Mouse (Mus musculus): ENCODE data around the gene Cstf3. TPM values are rescaled to one million over a fixed set of nuclear protein-coding genes. Genes with fewer than 3 reads are reported as not detected.

Cstf3 gene
- polyA plus RNA-seq, 1 experiment from 2014 or later: 79.5 TPM

DNA sequence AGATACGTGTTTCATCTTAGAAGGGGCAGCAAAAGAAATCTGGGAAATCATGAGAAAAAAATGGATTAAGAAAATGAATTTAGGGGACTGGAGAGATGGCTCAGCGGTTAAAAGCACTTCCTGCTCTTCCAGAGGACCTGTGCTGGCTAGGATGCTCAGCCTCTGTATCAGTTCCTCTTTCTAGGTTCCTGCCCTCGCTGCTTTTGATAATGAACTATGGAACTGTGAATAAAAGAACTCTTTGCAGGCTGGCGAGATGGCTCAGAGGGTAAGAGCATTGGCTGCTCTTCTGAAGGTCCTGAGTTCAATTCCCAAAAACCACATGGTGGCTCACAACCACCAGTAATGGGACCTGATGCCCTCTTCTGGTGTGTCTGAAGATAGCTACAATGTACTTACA, 100.4 kb downstream of the Cstf3 start:
- no peak for ATAC-seq (ENCODE audit: low FRiP score)
- Histone ChIP-seq H3K36me3 (replicated peaks; ENCODE audit: control insufficient read depth, insufficient read depth) (peaks cover 6% of the 10 kb centered on the region; the same call in 1 of the 2 replicates), H3K9ac (no peak overlapping the region), H3K27ac (no peak overlapping the region), H3K4me3 (replicated peaks; ENCODE audit: low read length) (no peak overlapping the region), H3K4me2 (replicated peaks) (no peak overlapping the region), H3K9me3 (ENCODE audit: control insufficient read depth, low read length) (no peaks in the 10 kb centered on the region), H3K4me1 (replicated peaks; ENCODE audit: control insufficient read depth, insufficient read depth, low read length) (no peaks in the 10 kb centered on the region), H3K27me3 (ENCODE audit: control insufficient read depth, insufficient read depth, low read length) (no peaks in the 10 kb centered on the region)
- no peak for DNase-seq (ENCODE audit: low spot score)
- 82% methylated on average over 4 of the region's 4 CpGs for WGBS

DNA sequence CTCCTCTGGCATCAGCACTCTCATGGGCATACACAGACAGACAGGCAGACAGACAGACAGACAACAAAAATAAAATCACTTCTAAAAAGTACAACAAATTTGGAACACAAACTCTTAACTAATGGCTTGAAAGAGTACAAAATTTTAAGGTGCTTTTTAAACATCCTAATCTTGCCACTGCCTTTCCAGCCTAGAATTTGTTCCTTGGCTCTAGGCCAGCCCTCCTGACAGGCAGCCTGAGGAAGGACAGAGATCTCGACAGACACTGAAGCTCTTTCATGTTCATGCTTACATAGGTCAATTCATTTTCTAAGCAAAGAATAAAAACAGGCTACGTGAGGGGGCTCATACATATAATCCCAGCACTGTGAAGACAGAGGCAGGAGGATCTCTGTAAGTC, 102.2 kb downstream of the Cstf3 start:
- ATAC-seq (ENCODE audit: low FRiP score): no peak
- WGBS: 65% methylated on average over 2 of the region's 2 CpGs

DNA sequence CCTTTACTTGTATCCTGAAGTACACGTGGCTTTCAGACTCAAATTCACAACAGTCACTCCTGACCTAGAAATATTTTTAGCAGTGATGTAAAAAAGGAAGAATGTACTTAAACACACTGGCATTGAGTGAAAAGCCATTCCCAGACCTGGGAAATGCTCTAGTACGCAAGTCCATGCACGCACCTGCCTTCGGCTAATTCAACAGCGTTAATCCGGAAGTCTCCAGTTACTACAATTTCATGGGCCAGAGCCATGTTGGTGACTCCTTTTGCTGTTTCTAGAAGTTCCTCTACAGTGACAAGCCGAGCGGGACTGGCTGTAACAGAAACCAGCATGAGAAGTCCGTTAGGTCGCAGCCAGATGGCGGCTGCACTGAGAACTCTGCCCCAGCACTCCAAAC, 109.3 kb downstream of the Cstf3 start:
- no peak for ATAC-seq (ENCODE audit: low FRiP score)
- Histone ChIP-seq H3K9ac (no peak overlapping the region), H3K4me3 (replicated peaks; ENCODE audit: low read length) (no peak overlapping the region), H3K27me3 (ENCODE audit: control insufficient read depth, insufficient read depth, low read length) (no peaks in the 10 kb centered on the region), H3K9me3 (ENCODE audit: control insufficient read depth, low read length) (no peaks in the 10 kb centered on the region), H3K4me2 (replicated peaks) (no peak overlapping the region), H3K27ac (no peak overlapping the region), H3K4me1 (replicated peaks; ENCODE audit: control insufficient read depth, insufficient read depth, low read length) (no peaks in the 10 kb centered on the region), H3K36me3 (replicated peaks; ENCODE audit: control insufficient read depth, insufficient read depth) (peaks cover 38% of the 10 kb centered on the region)
- no peak for DNase-seq (ENCODE audit: low spot score)
- 95% methylated on average over 11 of the region's 11 CpGs for WGBS

More for the DNA sequence above, 102.2 kb downstream of the Cstf3 start:
- Histone ChIP-seq H3K36me3 (replicated peaks; ENCODE audit: control insufficient read depth, insufficient read depth) (peaks cover 10% of the 10 kb centered on the region), H3K9ac (no peak overlapping the region), H3K4me3 (replicated peaks; ENCODE audit: low read length) (no peak overlapping the region), H3K4me1 (replicated peaks; ENCODE audit: control insufficient read depth, insufficient read depth, low read length) (no peaks in the 10 kb centered on the region), H3K9me3 (ENCODE audit: control insufficient read depth, low read length) (no peaks in the 10 kb centered on the region), H3K27ac (no peak overlapping the region), H3K4me2 (replicated peaks) (no peak overlapping the region), H3K27me3 (ENCODE audit: control insufficient read depth, insufficient read depth, low read length) (no peaks in the 10 kb centered on the region)
- DNase-seq (ENCODE audit: low spot score): no peak

- no peaks in the 10 kb centered on the region for H3K27me3 ChIP-seq (ENCODE audit: control insufficient read depth, insufficient read depth, low read length)
- H3K4me1 ChIP-seq (replicated peaks; ENCODE audit: control insufficient read depth, insufficient read depth, low read length): no peaks in the 10 kb centered on the region
- DNase-seq (ENCODE audit: low spot score) (no peak), ATAC-seq (ENCODE audit: low FRiP score) (no peak)
- peaks cover 45% of the 10 kb centered on the region for H3K36me3 ChIP-seq (replicated peaks; ENCODE audit: control insufficient read depth, insufficient read depth)
- no peak overlapping the region for H3K4me3 ChIP-seq (replicated peaks; ENCODE audit: low read length)
- H3K9me3 ChIP-seq (ENCODE audit: control insufficient read depth, low read length): no peaks in the 10 kb centered on the region
- no peak overlapping the region for H3K9ac ChIP-seq
- WGBS: 68% methylated on average over 3 of the region's 3 CpGs
- no peak overlapping the region for H3K27ac ChIP-seq
- H3K4me2 ChIP-seq (replicated peaks): no peak overlapping the region
Observed at GRCm38 (mm10) chr2:104703158-104703557, 112.8 kb downstream of the Cstf3 start.

- no peaks in the 10 kb centered on the region for H3K27me3 ChIP-seq (ENCODE audit: control insufficient read depth, insufficient read depth, low read length)
- 90% methylated on average over 3 of the region's 3 CpGs for WGBS
- no peak overlapping the region for H3K4me3 ChIP-seq (replicated peaks; ENCODE audit: low read length)
- no peak for ATAC-seq (ENCODE audit: low FRiP score)
- H3K9me3 ChIP-seq (ENCODE audit: control insufficient read depth, low read length): no peaks in the 10 kb centered on the region
- no peak for DNase-seq (ENCODE audit: low spot score)
- H3K9ac ChIP-seq: no peak overlapping the region
- H3K4me1 ChIP-seq (replicated peaks; ENCODE audit: control insufficient read depth, insufficient read depth, low read length): no peaks in the 10 kb centered on the region
- H3K4me2 ChIP-seq (replicated peaks): no peak overlapping the region
- no peak overlapping the region for H3K27ac ChIP-seq
- peaks cover 35% of the 10 kb centered on the region for H3K36me3 ChIP-seq (replicated peaks; ENCODE audit: control insufficient read depth, insufficient read depth)
Observed at GRCm38 (mm10) chr2:104704355-104704754, 114.0 kb downstream of the Cstf3 start.

- Histone ChIP-seq H3K9ac (no peak overlapping the region), H3K36me3 (replicated peaks; ENCODE audit: control insufficient read depth, insufficient read depth) (peaks cover 16% of the 10 kb centered on the region), H3K4me2 (replicated peaks) (peak overlapping the region; percentile 74; the same call in 1 of the 2 replicates), H3K4me3 (replicated peaks; ENCODE audit: low read length) (no peak overlapping the region), H3K9me3 (ENCODE audit: control insufficient read depth, low read length) (no peaks in the 10 kb centered on the region), H3K27me3 (ENCODE audit: control insufficient read depth, insufficient read depth, low read length) (no peaks in the 10 kb centered on the region), H3K27ac (no peak overlapping the region), H3K4me1 (replicated peaks; ENCODE audit: control insufficient read depth, insufficient read depth, low read length) (peaks cover 20% of the 10 kb centered on the region)
- WGBS: 58% methylated on average over 6 of the region's 6 CpGs
- DNase-seq (ENCODE audit: low spot score): no peak
- no peak for ATAC-seq (ENCODE audit: low FRiP score)
Observed at GRCm38 (mm10) chr2:104709786-104710337, 119.5 kb downstream of the Cstf3 start.

DNA sequence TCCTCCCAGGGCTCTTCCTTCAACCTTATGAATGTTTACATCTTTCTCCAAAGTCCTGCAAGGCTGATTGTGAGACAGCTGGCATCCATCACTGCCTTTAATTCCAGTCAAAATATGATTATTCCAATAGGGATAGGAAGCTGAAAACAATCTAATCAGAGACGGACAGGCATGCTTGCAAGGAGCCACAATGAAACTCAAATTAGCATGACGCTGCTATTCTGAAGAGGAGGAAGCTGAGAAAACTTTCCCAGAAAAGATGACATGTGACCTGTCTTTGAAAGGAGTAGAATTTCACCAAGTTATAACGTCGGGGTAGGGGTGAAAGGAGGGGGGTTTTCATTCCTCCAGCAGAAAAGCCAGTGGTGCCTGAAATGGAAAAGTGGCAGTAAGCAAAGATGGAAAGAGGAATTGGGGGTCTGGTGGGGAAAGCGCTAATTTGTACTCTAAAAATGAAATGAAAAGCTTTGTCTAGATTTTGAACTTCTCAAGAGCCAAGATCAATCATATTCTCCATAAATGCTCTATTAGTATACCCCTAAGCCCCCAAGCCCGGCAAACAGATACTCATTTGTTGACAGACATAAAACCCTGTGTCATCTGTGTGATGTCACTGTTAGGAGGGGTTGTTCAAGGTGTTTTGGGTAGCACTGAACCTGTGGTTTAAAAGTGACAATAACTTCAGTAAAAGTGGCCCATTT, 120.5 kb downstream of the Cstf3 start:
- no peak overlapping the region; the same call in 1 of the 2 replicates for H3K27ac ChIP-seq
- DNase-seq (ENCODE audit: low spot score): no peak

DNA sequence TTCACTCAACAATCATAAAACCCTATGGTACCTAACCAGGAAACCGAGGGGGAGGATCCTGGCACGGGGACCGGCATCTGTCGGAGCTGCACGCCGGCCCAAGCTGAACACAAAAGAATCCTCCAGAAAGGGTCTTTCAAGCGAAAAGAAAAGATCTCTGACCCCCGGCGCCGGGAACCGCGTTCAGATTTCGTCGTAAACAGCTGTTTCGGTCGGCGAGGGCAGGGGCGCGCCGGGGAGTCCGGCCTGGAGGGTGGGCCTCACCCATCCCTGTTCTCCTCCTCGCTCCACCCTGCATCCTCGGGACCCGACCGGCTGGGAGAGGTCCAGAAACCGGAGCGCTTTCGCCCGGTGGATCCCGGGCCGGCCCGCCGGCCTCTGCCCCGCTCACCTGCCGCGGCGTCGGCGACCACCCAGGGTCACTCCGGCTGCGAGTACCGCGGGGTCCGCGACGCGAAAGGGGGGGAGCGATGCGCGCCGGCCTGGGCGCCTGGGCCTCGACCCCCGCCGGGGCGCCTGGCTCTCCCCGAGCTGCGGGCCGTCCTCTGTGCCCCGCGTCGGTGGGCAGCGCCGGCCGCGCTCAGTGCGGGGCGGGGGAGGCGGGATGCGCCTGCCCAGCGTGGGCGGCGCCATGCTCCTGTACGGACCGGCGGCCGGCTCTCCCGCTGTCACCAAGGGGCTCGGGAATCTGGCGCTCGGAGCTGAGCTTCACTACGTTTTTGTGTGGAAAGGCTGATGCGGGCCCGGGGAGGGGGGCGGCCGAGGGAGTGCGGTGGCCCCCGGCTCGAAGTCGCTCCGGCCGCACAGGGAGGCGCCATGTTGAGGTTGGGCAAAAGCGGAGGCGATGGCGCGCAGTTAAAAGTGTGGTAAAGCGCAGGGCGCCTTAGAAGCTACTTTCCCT, 121.5 kb downstream of the Cstf3 start, which contains the start of gene Tcp11l1:
Gene Tcp11l1 (minus strand): TSS at position 585 of the 901 bp plus-strand sequence.
- DNase-seq (ENCODE audit: low spot score): peak; percentile 73
- Histone ChIP-seq H3K4me1 (replicated peaks; ENCODE audit: control insufficient read depth, insufficient read depth, low read length) (peaks cover 20% of the 10 kb centered on the region), H3K9ac (peak within 1 kb of the TSS; percentile 84), H3K36me3 (replicated peaks; ENCODE audit: control insufficient read depth, insufficient read depth) (no peaks in the 10 kb centered on the region), H3K4me2 (replicated peaks) (peak within 1 kb of the TSS; percentile 74), H3K4me3 (replicated peaks; ENCODE audit: low read length) (peak within 1 kb of the TSS; percentile 84), H3K27ac (peak within 1 kb of the TSS; percentile 94), H3K9me3 (ENCODE audit: control insufficient read depth, low read length) (no peaks in the 10 kb centered on the region), H3K27me3 (ENCODE audit: control insufficient read depth, insufficient read depth, low read length) (no peaks in the 10 kb centered on the region)
- ATAC-seq (ENCODE audit: low FRiP score): peak; percentile 94
- under 1% methylated on average over 79 of the region's 99 CpGs for WGBS

More for the DNA sequence above, 120.5 kb downstream of the Cstf3 start:
- ATAC-seq (ENCODE audit: low FRiP score): no peak
- Histone ChIP-seq H3K9ac (peak overlapping the region; percentile 84), H3K4me2 (replicated peaks) (peak overlapping the region; percentile 74), H3K27me3 (ENCODE audit: control insufficient read depth, insufficient read depth, low read length) (no peaks in the 10 kb centered on the region), H3K4me3 (replicated peaks; ENCODE audit: low read length) (peak overlapping the region; percentile 84), H3K36me3 (replicated peaks; ENCODE audit: control insufficient read depth, insufficient read depth) (peaks cover 6% of the 10 kb centered on the region), H3K4me1 (replicated peaks; ENCODE audit: control insufficient read depth, insufficient read depth, low read length) (peaks cover 20% of the 10 kb centered on the region), H3K9me3 (ENCODE audit: control insufficient read depth, low read length) (no peaks in the 10 kb centered on the region)
- 14% methylated on average over 6 of the region's 6 CpGs for WGBS

GRCm38 (mm10) chr2:104712486-104712809, 122.1 kb downstream of the Cstf3 start:
- ATAC-seq (ENCODE audit: low FRiP score): no peak
- Histone ChIP-seq H3K4me1 (replicated peaks; ENCODE audit: control insufficient read depth, insufficient read depth, low read length) (peaks cover 20% of the 10 kb centered on the region), H3K9ac (peak overlapping the region; percentile 84), H3K27me3 (ENCODE audit: control insufficient read depth, insufficient read depth, low read length) (no peaks in the 10 kb centered on the region), H3K9me3 (ENCODE audit: control insufficient read depth, low read length) (no peaks in the 10 kb centered on the region), H3K27ac (peak overlapping the region; percentile 94), H3K4me3 (replicated peaks; ENCODE audit: low read length) (peak overlapping the region; percentile 84), H3K4me2 (replicated peaks) (peak overlapping the region; percentile 74), H3K36me3 (replicated peaks; ENCODE audit: control insufficient read depth, insufficient read depth) (no peaks in the 10 kb centered on the region)
- DNase-seq (ENCODE audit: low spot score): no peak
- 5% methylated on average over 7 of the region's 7 CpGs for whole genome bisulfite sequencing
